Mouse (Mus musculus) 3134 (cell line): ENCODE results near the gene Fam189a1.

Source experiments
- DNase-seq: peaks from one replicate; pipeline ENCODE4 v3.0.0-alpha.2; 2011; ENCODE audit warnings: low spot score; ENCODE audit not compliant: insufficient read length; ENCODE audit errors: extremely low read depth

Fam189a1 gene

DNA sequence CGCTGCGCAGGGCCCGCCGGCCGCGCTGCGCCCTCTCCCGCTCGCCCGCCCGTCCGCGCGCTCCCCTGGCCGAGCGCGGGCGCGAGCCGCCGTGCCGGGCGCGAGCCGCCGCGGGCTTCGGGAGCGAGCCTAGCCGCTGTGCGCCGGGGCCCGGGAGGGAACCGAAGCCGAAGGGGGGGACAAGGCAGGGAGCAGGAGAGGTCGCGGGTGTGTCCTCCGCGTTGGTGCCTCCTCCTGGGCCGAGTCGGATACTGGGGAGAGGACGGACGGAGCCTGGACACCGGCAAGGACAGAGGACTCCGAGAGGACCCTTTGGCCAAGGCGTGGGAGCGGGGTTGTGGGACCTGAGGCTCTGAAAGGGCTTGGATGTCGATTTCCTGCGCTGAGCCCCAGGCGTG lies at the start of gene Fam189a1:
Gene Fam189a1, minus strand, starts transcription at position 57 of the 398 bp plus-strand sequence.
- DNase-seq: no peak

DNA sequence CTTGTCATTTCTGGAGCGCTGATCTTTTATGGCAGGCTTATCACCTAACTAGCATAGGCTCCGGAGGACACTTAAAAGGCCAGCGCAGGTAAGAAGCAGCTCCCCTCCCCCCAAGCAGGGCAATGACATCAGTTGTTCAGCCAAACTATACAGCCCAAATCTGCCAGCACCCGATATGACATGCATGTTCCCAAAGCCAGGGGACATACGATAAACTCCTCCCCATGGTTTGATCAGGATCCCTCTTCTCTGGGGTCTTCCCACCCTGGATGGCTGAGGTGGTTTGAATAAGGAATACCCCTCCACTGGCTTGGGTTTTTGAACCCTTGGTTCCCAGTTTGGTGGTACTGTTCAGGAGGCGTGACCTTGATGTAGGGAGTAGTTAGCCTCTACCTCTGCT lies 49.7 kb upstream of the Fam189a1 start:
- no peak for DNase-seq

DNA sequence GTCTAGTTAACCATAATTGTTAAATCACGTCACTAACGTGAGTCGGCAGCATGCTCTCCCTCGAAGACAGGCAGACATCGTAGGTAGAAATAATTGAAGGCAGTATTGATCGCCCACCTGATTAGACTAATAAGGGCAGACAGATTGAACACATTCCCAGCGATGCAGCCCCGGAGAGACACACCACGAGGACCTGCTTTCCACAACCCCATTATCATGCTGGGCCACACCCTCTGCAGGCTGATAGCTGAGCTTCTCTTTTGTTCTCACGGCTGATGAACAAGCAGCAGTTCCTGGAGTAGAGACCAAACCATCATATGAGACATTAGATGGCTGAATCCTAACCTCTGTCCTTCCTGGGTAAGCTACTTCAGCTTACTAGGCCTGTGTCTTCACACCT lies 46.3 kb upstream of the Fam189a1 start:
- DNase-seq: no peak

DNA sequence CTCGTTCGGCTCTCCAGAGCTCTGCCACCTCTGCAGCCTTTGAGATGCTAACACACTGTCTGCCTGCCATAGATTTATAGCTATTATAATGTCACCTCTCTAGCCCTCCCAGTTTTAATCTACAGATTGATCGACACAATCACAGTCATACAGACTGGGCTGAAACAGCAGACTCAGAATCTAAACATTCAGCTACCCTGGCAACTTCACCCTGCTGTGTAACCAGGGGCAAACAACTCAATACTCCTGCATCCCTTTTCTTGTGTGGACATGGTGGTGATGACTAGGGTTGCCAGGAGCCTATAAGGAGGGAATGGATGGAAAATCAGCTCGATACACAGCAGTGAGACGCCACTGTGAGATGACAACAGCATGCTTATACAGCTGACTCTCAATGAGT lies 24.3 kb upstream of the Fam189a1 start:
- DNase-seq: no peak

DNA sequence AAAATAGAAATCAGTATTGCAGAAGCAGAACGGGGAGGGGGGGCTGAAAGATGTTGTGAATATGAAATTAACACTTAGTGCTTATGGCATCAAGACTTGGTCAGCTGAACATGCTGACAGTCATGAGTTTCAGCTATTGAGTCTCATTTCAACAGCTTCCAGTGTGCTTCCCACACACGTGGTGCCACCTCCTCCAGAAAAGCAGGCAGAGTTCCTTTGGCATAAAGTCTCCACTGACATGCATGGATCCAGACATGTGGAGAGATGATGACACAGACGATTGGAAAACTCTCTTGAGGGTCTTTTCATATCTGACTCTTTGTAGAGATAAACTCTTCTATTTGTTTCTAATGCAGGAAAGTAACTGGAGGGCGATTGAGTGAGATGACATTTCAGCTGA lies 14.4 kb upstream of the Fam189a1 start:
- DNase-seq: no peak

DNA sequence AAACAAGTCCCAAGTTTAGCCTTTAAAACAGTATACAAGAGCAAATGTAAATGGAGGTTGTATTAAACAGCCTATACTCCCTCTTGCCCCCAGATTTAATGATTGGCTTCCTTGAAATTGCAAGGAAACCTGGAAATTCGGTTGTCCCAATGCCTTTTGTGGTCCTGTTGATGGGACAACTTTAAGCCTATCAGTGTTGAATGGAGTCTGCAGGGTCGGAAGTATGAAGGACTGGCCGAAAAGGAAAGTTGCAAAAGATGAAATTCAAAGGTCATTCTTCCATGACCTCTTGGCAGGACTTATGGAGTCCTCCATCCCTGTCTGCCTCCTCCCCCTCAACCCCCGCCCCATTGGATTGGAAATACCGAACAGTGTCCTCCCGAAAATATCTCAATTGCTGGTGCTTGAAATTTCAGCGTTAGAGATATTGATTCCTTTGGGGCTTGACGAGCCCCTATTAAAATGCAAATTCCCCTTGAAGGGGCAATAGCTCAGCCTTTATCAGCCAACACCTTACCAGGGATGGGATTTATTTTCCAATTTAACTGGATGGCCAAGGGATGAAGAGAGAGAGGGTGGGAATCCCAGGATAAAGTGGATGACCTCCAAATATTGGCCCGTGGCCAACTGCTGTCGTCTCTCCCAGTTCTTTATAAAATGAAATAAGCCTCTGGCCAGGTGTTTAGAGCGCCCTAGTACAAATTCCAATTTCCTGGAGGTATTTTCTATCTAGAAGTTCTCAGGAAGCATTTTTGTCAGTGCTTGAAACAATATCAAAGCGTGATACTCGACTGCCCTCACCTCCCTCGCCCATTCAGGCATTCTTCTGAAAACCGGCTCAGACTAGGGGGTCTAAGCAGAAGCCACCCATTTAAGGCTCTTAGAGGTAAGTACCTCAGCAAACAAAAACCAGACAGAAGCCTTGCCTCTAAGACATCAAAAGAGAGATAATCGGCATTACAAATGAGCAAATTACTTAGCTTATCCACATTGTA lies 958 bp upstream of the Fam189a1 start:
- DNase-seq: no peak

DNA sequence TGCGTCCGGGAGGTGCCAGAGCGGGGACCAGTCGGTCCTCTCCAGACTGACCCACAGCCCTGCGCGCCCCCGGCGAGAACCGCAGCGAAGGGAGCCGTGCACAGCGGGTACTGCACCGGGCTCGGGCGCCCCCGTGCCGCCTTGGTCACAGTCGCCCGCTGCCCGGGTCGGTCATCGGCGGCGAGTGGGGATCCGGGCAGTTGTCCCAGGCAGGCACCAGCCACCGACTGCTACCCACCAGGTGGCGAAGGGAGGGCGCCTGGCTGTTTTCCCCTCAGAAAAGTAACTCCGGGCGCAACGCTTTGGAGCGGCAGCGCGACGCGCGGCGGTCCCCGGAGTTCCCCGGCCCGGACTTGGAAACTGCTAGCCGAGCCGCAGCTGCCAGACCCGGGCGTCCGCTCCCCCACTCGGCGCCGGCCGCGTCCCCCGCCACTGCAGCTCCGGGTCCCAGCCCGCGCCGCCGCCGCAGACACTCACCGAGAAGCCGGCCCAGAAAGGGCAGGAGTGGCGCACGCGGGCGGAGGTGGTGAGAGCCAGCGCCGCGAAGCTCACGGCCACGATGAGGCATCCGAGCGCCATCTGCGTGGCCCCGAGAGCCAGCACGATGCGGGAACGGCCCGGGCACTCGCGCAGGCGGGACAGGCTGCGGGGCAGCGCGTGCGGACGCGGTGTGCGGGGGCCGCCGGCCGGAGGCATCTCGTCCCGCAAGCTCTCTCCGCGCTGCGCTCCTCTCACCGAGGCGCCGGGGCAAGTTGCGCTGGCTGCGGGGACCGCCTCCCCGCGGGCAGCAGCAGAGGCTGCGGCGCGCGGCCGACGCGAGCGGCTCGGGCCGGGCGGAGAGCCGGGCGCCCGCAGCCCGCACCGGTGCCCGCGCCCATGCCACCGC lies 499 bp downstream of the Fam189a1 start:
- no peak for DNase-seq

DNA sequence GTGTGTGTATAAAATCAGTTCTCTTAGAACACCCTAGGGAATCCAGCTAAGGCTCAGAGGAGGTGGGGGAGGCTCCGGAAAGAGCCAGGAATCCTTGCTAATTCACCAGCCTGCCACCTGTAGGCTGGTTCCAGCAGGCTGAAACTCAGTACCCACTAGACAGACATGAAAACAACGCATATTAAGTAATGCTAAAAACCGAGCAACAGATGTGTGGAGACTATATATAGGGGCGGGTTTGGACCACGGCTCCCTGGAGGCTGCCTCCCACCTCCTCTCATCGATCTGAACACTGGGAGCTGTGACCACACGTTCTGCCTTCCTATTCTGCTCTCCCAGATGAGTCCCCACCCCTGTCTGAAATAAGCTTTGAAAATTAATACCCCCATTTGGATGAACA lies 1.8 kb downstream of the Fam189a1 start:
- no peak for DNase-seq

DNA sequence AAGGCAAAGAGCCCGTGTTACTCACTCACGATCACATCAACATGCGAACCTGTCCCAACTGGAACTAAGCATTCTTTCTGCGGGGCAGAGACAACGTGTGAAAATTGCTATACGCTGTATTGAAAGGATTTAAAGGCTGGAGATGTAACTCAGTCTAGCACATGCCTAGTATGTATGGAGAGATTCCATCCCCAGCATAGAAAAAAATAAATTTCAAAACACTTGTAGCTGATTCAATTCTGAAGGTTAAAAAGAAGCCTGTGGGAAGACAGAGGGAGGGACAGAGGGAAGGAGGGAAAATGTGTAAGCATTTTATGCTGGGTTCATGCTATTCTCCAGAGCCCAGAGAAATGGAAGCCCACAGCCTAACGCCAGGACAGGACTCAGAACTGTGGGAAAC lies 2.5 kb downstream of the Fam189a1 start:
- DNase-seq: no peak

DNA sequence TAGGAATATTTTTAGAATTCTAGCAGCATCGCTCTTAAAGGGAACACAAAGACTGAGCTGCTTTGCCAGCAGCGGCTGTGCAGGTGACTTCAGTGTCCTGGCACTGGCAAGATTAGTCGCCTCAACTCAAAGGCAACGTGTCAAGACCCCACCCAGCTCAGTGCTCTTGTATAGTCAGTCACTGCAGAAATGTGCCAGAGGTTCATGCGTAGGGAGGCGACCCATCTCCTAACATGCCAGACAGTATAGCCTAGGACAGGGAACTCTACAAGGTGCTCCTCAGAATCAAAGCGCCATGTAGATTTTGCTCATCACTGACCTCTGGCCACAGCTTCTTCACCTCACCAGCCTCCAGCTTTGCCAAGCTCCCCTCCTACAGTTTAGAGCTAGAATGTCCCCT lies 4.8 kb downstream of the Fam189a1 start:
- DNase-seq: no peak

DNA sequence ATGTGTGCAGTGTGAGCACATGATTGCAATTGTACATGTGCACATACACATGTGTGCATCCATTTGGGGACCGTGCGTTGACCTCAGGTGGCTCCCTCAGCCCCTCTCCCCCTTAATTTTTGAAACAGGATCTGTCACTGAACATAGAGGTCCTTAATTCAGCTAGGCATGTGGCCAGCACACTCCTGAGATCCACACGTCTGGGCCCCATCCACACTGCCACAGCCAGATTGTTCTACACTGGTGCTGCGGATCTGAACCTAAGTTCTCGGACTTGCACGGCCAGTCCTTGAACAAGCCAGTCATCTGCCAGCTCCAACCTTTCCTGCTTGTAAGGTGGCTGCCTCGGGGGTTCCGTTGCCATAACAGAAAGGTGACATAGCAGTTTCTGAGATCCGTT lies 7.3 kb downstream of the Fam189a1 start:
- no peak for DNase-seq

DNA sequence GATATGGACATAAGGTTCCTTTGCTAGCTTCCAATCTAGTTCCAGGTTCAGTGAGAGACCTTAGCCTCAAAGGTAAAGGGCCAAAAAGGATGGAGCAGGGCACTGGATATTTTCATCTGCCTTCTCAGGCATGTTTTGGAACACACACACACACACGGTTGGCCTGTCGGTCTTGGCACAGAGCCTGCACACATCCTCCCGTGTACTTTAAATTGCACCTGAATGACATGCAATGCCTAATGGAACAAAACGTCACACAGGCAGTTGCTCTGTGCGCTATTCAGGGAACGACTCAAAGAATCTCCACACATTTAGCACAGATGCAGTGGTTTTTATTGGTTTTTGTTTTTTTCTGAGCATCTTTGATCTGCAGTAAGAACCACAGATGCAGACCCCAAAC lies 11.5 kb downstream of the Fam189a1 start:
- DNase-seq: no peak

DNA sequence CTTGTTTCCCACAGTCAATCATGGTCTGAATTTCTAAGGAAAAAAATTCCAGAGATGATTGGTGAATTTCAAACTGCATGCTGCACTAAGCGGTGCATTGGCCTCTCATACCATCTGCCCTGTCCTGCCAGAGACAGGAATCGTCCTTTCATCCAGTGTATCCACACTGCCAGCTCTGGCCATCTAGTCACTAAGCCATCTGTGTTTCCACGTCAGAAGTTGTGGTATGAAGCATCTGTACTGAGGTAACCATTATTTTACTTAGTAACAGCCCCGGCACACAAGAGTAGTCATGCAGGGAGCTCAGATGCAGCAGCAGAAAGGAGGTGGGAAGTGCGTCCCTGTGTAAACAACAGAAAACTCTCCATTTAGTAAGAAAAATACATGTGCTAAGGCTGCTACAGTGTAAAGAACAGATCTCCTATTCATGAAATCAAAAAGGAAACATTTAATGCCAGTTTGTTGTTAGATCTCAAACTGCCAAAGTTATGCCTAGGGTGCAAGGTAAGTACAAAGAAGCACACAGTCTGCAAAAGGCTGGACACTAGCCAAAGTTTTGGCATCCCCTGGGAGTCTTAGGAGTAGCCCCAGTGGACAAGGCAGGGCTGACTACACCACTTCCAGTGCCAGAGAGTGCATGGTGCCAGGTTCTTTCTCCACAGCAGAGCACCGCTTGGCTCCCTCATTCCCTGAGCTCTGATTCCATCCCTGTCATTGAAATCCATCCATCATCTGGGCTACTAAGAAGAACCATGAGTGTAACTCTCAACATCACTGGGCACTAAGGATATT lies 14.3 kb downstream of the Fam189a1 start:
- DNase-seq: peak; percentile 14

DNA sequence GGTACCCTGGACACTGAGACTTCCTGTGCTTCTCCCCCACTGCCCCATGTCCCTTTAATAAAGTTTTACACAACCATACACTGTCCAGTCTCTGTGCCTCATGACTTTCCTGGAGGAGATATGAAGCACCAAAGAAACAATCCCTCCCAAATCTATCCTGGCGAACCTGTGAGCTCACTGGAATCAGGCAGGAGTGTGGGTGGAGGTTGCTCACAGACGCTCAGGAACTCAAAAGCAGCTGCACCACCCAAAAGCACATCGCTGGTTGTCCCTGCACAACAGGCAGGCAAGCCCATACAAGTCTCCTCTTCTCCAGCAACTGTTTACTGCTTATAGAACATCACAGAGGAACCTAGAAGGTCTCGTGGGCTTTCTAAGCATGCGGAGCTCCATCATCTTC lies 15.5 kb downstream of the Fam189a1 start:
- DNase-seq: no peak

DNA sequence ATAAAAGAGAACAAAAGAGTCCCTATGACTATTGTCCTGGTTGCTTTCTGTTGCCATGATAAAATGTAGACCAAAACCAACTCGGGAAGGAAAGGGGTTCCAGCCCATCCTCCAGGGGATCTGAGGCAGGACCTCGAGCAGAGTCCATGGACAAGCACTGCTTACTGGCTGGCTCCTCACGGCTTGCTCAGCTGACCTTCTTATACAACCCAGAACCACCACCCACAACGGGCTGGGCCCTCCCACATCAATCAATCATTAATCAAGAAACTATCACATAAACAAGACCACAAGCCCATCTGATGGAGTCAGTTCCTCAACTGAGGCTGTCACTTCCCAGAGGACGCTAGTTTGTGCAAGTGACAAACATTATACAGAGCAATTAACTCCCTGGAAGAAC lies 16.3 kb downstream of the Fam189a1 start:
- no peak for DNase-seq

DNA sequence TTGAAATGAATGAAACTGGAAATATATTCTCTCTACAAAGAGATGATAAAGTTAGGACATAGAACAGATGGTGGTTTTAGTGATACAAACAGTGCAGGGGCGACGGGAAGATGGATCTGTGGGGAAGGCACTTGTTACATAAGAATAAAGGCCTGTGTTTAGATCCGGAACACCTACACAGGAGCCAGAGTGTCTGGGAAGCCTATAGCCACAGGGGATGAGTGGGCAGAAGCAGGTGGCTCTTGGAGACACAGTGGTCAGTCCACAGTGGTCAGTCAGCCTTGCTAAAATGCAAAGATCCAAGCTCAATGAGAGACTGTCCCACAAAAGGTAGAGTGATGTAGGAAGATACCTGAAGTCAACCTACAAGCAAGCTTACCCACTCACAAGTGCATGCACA lies 32.6 kb downstream of the Fam189a1 start:
- DNase-seq: no peak

DNA sequence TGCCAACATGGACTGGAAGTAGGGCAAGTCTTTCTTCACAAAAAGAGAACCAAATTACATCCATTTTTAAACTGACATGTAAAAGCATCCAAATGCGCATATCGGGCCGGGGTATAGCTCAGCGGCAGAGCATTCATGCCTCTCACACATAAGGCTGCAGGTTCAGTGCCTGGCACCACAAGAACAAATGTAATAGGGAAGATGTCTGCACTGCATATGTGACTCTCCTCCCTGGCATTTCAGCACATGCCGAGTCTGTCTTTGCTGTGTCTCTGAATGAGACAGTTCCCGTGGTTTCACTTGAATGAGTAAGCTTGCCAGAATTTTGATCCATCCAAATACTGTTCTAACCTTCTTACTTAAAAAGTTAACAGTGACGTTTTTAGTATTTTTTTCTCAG lies 39.5 kb downstream of the Fam189a1 start:
- DNase-seq: no peak

DNA sequence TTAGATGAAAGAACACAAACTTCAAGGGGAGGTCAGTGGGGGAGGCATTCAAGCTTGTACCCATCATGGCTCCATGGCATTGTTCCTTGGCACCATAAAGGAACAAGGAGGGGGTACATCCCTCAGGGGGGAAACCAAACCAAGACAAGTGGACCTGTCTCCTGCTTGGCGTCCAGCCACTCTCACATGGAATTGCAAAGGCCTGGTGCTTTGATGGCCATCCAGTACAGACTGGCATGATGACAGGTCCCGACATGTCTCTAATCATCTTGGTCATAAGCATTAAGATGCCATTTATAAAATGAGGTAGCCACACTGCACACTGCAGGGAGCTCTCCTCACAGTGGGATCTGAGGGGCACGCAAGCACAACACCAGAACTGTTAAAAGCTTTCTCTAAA lies 41.0 kb downstream of the Fam189a1 start:
- no peak for DNase-seq

DNA sequence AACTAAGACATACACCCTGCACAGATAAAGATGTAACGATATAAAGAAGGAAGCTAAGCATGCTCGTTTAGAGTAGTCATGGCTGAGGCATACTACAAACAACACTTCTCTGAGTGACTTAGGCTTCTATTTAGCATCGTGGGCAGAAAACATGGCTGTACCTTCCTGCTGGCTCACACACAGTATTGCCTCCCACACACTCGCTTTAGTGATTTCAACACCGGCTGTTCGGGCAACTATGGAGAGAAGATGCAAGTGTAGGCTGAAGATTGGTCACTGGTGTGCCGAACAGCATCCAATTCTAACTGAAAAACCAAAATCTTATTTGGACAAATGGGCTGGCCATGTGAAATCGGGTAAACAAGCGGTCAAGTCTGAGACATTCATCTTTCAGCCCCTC lies 44.7 kb downstream of the Fam189a1 start:
- DNase-seq: no peak

DNA sequence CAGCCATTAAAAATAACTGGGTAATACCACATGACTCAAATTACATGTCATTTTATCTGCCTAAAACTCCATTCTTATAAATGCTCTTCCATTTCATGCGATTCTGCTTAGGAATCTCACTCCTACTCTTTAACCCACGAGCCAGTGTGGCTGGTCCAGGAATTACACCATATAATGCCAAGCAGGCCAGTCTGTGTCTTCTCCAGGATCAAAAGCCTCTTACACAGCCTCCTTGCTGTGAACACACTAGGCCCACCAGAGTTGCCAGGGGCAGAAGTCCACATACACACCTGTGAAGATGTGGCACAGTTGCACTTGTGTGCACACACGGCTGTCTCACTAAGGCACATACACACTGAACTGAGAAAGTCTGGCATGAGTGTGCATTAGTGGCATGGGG lies 50.8 kb downstream of the Fam189a1 start:
- DNase-seq: no peak

DNA sequence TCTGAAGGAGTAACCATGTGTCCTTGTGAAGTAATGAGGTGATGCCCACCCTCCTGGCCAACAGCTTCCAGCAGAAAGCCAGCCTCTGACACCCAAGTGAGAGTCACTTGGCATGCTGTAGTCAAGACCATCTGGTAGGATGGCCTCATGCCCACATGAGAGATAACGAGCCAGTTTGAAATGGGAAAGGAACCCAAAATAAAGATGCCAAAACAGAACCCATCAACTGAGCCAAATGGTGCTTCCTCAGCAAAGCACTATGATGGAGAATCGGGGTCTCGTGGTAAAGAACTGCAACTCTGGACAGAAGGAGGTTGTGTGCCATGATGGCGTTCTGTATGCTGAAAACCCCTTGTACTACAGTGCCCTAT lies 51.3 kb downstream of the Fam189a1 start:
- no peak for DNase-seq
